Mouse (Mus musculus) C2C12 (cell line): ENCODE measurements around the gene Nol3. TPM values are rescaled to one million over a fixed set of nuclear protein-coding genes. Genes with fewer than 3 reads are reported as not detected.

Experiments used
- H3K27me3 ChIP-seq: one replicate; pipeline ENCODE4 v1.6.1; 2011; ENCODE audit not compliant: control insufficient read depth, insufficient read depth, insufficient read length
- H3K36me3 ChIP-seq: one replicate; pipeline ENCODE4 v1.6.1; 2011; ENCODE audit not compliant: control insufficient read depth, insufficient read depth
- H3K4me3 ChIP-seq: one replicate; pipeline ENCODE4 v1.5.1; 2011; ENCODE audit warnings: mild to moderate bottlenecking, control low read depth; ENCODE audit not compliant: poor library complexity, insufficient read depth, severe bottlenecking
- H3K79me2 ChIP-seq: one replicate; pipeline ENCODE4 v1.6.1; 2011; ENCODE audit not compliant: control insufficient read depth, insufficient read depth
- H3K79me3 ChIP-seq: one replicate; pipeline ENCODE4 v1.6.1; 2011; ENCODE audit warnings: low read depth, control low read depth
- H3ac ChIP-seq: one replicate; pipeline ENCODE3; 2011; ENCODE audit warnings: low read depth; ENCODE audit not compliant: control insufficient read depth, insufficient read length
- CEBPB ChIP-seq: IDR thresholded peaks from one replicate; pipeline ENCODE4 v1.6.1; 2011; ENCODE audit warnings: low read depth, mild to moderate bottlenecking, control low read depth, moderate library complexity
- CTCF ChIP-seq: IDR thresholded peaks from one replicate; pipeline ENCODE4 v1.5.1; 2011; ENCODE audit not compliant: control insufficient read depth, insufficient read depth, insufficient read length
- FOSL1 ChIP-seq: IDR thresholded peaks from one replicate; pipeline ENCODE4 v1.8.0; 2011; ENCODE audit warnings: mild to moderate bottlenecking, low read length; ENCODE audit not compliant: poor library complexity, insufficient read depth, severe bottlenecking
- MAX ChIP-seq: IDR thresholded peaks from one replicate; pipeline ENCODE4 v1.6.1; 2011; ENCODE audit warnings: mild to moderate bottlenecking, control low read depth
- MYOD1 ChIP-seq: IDR thresholded peaks from one replicate; pipeline ENCODE4 v1.6.1; 2011; ENCODE audit warnings: low read depth; ENCODE audit not compliant: control insufficient read depth, insufficient read length
- MYOG ChIP-seq: IDR thresholded peaks from one replicate; pipeline ENCODE4 v1.6.1; 2011; ENCODE audit not compliant: control insufficient read depth, insufficient read length; ENCODE audit errors: extremely low read depth
- USF1 ChIP-seq: IDR thresholded peaks from one replicate; pipeline ENCODE4 v1.6.1; 2011; ENCODE audit warnings: low read depth, mild to moderate bottlenecking, control low read depth, moderate library complexity
- polyA plus RNA-seq: library from polyadenylated mRNA; unstranded; fragments of >200 nt; fragmentation: generic; extraction: Trizol; gene quantifications from one replicate; pipeline ENCODE4 v1.2.1, GENCODE M21; 2012; ENCODE audit warnings: missing spikeins

The Nol3 gene
- polyA plus RNA-seq, 1 experiment = 9.8 TPM

DNA sequence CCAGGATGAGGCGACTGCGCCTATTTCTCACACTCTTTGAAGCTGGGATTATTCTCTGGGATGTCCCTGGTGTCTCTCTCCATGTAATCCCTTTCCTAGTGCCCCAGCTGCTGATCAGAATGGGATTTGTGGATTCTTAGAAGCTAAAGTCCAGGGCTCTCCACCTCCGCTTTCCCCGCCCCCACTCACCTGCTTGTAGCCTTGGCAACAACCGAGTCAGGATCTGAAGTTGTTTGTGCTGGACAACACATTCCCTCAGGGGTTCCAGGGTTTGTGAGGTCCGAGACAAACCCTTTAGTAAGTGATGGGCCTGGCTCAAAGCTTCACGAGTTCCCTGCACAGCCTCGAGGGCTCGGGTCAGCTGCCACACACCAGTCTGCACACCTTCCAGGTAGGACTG is 18.8 kb downstream of the Nol3 start:
- Histone ChIP-seq H3K79me2 (peaks cover 29% of the 10 kb centered on the region), H3K4me3 (no peak overlapping the region), H3K36me3 (peaks cover 12% of the 10 kb centered on the region), H3K79me3 (peaks cover 21% of the 10 kb centered on the region), H3ac (no peak overlapping the region), H3K27me3 (no peaks in the 10 kb centered on the region)
- no peak for TF ChIP-seq MYOD1
- TF ChIP-seq CTCF = no peak
- no peak for TF ChIP-seq FOSL1
- no peak for TF ChIP-seq MYOG
- no peak for TF ChIP-seq MAX
- no peak for TF ChIP-seq USF1
- no peak for TF ChIP-seq CEBPB

- H3K79me2 ChIP-seq = peaks cover 33% of the 10 kb centered on the region
- TF ChIP-seq FOSL1 (no peak), MAX (no peak), CEBPB (no peak), MYOG (no peak), USF1 (no peak), CTCF (no peak), MYOD1 (no peak)
- no peaks in the 10 kb centered on the region for H3K27me3 ChIP-seq
- H3K36me3 ChIP-seq = peaks cover 17% of the 10 kb centered on the region
- no peak overlapping the region for H3K4me3 ChIP-seq
- peaks cover 23% of the 10 kb centered on the region for H3K79me3 ChIP-seq
- no peak overlapping the region for H3ac ChIP-seq
Observed at GRCm38 (mm10) chr8:105295256-105295655, 19.3 kb downstream of the Nol3 start.

DNA sequence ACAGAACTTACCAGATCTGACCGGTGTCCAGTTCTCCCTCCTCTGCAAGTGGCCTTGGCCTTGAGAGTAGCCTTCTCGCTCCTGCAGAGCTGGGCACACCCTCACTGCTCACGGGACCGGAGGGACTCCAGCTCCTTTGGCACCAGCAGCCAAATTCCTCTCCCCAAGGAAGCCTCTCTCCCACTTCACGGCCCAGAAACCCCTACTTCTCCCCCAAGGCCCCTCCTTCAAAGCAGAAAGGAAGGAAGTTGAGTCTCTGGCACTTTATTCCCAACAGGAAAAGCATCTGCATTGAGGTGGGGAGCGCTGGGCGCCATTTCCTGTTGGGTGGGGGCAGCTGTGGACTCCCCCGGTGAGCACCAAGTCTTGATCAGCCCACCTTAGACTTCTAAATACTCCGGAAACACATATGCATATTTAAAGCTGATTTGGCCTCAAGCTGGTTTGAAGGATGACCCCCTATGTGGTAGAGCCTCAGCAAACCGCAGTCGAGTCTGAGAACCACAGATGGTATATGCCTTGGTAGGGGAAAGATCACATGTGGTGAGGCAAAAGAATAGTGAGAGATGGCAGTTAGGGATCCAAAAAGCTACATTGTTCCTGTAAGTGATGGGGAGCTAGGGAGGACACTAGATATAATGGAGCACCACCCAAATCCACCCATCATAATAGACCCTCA is 20.1 kb downstream of the Nol3 start, which contains the start of gene Exoc3l:
TSS of gene Exoc3l (minus strand) at position 207 of the 679 bp plus-strand sequence.
- H3K79me3 ChIP-seq = peaks cover 25% of the 10 kb centered on the region
- peaks cover 41% of the 10 kb centered on the region for H3K79me2 ChIP-seq
- H3K4me3 ChIP-seq = peak within 1 kb of the TSS; percentile 97
- no peaks in the 10 kb centered on the region for H3K27me3 ChIP-seq
- peaks cover 25% of the 10 kb centered on the region for H3K36me3 ChIP-seq
- TF ChIP-seq USF1 (no peak), MYOD1 (no peak), CTCF (no peak), MYOG (no peak), CEBPB (no peak)
- no peak within 1 kb of the TSS for H3ac ChIP-seq

- H3K36me3 ChIP-seq = peaks cover 41% of the 10 kb centered on the region
- H3K27me3 ChIP-seq = no peaks in the 10 kb centered on the region
- peak within 1 kb of the TSS; percentile 97 for H3K4me3 ChIP-seq
- TF ChIP-seq CTCF = no peak
- TF ChIP-seq MYOD1 = no peak
- TF ChIP-seq MAX = peak; percentile 44
- peaks cover 26% of the 10 kb centered on the region for H3K79me3 ChIP-seq
- H3ac ChIP-seq = peak within 1 kb of the TSS; percentile 96
- H3K79me2 ChIP-seq = peaks cover 56% of the 10 kb centered on the region
Observed at GRCm38 (mm10) chr8:105297511-105298192, 21.7 kb downstream of the Nol3 start, which contains the start of gene E2f4. Gene E2f4 (plus strand): TSS chr8:105297663.

- H3K4me3 ChIP-seq = peak overlapping the region; percentile 97
- no peaks in the 10 kb centered on the region for H3K27me3 ChIP-seq
- peaks cover 59% of the 10 kb centered on the region for H3K79me2 ChIP-seq
- peaks cover 47% of the 10 kb centered on the region for H3K36me3 ChIP-seq
- TF ChIP-seq MYOG (no peak), FOSL1 (no peak), MAX (no peak), CTCF (no peak), MYOD1 (peak; percentile 28), USF1 (no peak), CEBPB (no peak)
- peaks cover 29% of the 10 kb centered on the region for H3K79me3 ChIP-seq
- peak overlapping the region; percentile 96 for H3ac ChIP-seq
Observed at GRCm38 (mm10) chr8:105298351-105299252, 22.7 kb downstream of the Nol3 start.
